Mouse (Mus musculus) B cell, adult 2 months (primary cell): ENCODE results near the gene Cdh20.
"Not testable (repeated sequence)": the region's sequence is repeated elsewhere in the genome, so short reads cannot be mapped to it uniquely, and the experiment has no call there.

Experiments
- DNase-seq, 2 experiments: peaks; one replicate each; pipeline ENCODE4 v3.0.0; 2022

The Cdh20 gene

GRCm38 (mm10) chr1:104917307-104917836, 149.0 kb downstream of the Cdh20 start:
- no peak for DNase-seq

DNA sequence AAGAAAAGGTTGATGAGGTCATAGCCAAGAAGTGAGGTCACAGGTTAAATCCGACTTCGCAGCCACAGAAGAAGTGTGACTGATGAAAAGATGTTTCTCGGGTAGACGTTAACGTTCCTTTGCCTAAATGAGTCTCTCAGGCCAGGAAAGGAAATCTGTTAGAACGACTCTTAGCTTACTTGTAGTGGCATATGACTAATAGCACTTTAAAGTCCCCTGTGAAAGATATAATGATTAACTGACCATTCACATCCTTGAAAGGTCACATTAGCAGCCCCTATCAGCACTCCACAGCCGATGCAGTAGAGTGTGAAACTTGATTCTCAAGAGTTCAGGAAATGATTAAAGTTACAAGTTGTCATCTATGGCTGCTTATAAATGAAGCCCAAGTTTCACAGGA, 164.7 kb downstream of the Cdh20 start:
- no peak for DNase-seq

GRCm38 (mm10) chr1:104936966-104937365, 168.6 kb downstream of the Cdh20 start:
- DNase-seq = no peak

GRCm38 (mm10) chr1:104939156-104939555, 170.8 kb downstream of the Cdh20 start:
- DNase-seq = no peak

- no peak for DNase-seq
Measured at GRCm38 (mm10) chr1:104944470-104945109, 176.3 kb downstream of the Cdh20 start.

DNA sequence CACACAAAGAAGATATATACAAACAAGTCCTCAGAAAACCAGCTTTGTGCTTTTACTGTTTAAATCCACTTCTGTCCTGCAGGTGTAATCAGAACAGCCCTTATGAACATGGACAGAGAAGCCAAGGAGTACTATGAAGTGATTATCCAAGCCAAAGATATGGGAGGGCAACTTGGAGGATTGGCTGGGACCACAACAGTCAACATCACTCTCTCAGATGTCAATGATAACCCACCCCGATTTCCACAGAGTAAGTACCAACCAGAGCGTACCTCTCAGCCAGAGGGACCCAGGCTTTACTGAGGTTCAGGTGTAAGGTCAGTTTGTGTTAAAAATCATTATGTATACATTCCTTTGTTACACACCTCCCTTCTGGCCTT, 176.8 kb downstream of the Cdh20 start:
- no peak for DNase-seq

DNA sequence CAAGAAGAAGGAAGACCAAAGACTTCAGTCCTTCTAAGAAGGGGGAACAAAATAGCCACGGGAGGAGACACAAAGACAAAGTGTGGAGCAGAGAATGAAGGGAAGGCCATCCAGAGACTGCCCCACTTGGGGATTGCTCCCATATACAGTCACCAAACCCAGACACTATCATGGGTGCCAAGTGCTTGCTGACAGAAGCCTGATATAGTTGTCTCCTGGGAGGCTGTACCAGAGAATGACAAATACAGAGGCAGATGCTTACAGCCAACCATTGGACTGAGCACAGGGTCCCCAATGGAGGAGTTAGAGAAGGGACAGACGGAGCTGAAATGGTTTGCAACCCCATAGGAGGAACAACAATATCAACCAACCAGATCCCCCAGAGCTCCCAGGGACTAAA, 181.3 kb downstream of the Cdh20 start:
- DNase-seq = not testable (repeated sequence)

- no peak for DNase-seq
Measured at GRCm38 (mm10) chr1:104957046-104957445, 188.7 kb downstream of the Cdh20 start.

- no peak for DNase-seq
Measured at GRCm38 (mm10) chr1:104961670-104962069, 193.3 kb downstream of the Cdh20 start.

- no peak for DNase-seq
Measured at GRCm38 (mm10) chr1:104962257-104962656, 193.9 kb downstream of the Cdh20 start.

GRCm38 (mm10) chr1:104979068-104979467, 210.7 kb downstream of the Cdh20 start:
- DNase-seq = no peak

DNA sequence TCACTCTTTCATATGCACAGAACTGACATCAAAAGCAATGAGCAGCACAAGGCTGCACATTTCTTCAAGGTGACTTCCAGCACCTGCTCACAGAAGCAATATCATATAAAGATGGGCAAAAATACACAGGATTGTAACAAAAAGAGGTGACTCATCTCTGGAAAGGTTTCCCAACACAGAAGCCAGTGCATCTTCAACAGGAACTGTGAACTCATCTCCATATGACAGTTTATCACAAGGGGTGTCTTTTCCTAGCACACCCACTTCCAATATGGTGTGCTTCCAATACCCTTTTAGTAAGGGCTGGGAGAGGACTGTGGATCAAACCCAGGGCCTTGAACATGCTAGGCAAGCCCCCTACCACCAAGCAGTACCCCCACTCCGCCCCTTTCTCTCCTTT, 211.9 kb downstream of the Cdh20 start:
- no peak for DNase-seq

- DNase-seq = peak; percentile 17 to 29
Measured at GRCm38 (mm10) chr1:104986222-104986973, 218.1 kb downstream of the Cdh20 start.

DNA sequence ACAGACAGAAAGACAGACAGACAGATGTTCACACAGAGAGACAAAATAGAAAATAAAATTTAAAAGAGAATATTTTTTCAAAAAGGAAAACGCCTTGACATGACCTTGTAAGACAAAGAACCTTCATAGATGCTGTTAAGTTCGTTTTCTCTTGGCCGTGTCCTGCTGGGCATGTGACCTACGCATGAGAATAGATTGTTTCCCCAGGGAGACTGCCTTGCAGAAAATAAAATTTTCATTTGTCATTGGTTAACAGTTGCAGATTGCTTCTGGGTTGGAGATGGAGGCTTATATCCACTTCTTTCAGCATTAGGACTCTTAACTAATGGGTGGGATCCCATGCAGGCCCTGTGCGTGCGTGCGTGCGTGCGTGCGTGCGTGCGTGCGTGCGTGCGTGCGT, 219.2 kb downstream of the Cdh20 start:
- no peak for DNase-seq

DNA sequence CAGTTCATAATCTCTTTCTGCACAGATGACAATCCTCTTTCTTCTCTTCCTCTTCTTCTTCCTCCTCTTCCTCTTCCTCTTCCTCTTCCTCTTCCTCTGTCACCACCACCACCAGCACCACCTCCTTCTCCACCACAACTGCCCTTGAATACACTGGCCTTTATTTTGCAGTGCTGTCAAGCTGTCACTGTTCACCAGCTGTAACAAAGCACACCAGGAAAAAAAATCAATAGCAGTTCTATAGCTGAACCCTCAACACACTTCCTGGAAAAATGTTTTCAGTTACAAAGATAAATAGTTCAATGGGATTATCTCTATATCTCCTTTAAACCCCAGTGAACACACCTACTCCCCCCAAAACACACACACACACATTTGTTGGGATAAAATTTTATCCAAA, 224.1 kb downstream of the Cdh20 start:
- no peak for DNase-seq

DNA sequence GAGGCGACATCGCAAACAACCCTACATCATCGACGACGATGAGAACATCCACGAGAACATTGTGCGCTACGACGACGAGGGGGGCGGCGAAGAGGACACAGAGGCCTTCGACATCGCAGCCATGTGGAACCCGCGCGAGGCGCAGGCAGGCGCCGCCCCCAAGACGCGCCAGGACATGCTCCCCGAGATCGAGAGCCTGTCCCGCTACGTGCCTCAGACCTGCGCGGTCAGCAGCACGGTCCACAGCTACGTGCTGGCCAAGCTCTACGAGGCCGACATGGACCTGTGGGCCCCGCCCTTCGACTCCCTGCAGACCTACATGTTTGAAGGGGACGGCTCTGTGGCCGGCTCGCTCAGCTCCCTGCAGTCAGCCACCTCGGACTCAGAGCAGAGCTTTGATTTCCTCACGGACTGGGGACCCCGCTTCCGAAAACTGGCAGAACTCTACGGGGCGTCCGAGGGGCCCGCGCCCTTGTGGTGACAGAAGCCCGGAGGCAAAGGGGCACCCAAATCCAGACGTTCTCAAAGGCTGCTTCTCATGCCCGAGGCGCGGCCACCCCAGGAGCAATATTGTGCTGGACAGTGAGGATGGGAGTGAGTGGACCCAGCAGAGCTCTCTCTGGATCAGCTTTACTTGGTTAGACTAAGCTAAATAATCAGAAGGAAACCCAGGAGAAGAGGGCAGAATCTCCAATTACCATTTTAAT, 225.7 kb downstream of the Cdh20 start:
- DNase-seq = no peak

DNA sequence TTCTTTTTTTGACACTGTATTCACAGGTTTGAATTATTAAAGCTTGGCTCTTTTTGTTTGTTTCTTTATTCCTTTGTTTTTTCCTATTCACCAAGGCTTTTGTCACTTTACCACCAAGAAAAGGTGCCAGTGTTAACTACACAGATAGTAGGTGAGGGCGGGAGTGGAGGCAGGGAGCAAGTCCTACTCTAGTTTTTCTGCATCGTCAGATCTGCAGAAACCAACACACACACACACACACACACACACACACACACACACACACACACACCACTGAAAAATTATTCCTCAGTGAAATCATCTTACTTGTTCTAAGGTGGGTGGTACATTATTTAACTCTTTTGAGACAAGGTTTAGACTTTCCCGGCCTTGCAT, 226.3 kb downstream of the Cdh20 start:
- DNase-seq = no peak

GRCm38 (mm10) chr1:104997814-104998213, 229.5 kb downstream of the Cdh20 start:
- no peak for DNase-seq

DNA sequence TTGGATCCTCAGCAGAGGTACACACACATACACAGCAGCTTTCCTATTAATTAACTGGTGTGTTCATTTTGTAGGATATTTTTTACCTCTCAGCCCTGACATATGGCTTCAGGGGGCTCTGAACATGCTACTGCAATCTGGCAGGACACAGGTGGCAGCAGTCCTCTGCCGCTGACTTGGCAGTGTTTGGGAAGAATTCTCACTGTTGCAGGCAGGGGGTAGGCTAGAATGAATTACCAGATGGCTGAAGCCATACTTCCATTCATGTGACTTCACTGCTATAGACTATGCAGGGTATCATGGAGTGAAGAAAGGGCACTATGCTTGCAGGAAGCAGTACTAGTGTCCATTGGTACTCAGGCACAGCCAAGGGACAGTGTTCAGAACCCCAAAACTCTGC, 233.8 kb downstream of the Cdh20 start:
- DNase-seq = no peak

- DNase-seq = no peak
Measured at GRCm38 (mm10) chr1:105003786-105004185, 235.5 kb downstream of the Cdh20 start.

DNA sequence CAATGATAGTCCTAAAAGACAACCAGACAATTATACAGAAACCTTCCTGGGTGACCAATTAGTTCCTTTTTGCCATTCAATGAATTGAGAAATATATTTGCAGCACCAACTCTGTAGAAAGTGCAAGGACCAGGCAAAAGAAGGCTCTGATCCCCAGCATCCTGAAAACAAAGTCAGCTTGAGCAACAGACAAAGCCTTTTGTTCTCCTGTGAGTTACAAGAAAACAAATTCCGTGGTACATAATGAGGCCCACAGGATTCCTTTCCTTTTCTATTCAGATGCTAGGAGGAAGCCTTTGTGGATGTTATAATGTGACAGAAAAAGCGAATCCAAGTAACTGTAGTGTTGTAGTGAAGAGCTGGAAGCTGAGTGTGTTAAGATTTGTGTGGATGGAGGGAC, 244.3 kb downstream of the Cdh20 start:
- no peak for DNase-seq

GRCm38 (mm10) chr1:105013291-105013690, 245.0 kb downstream of the Cdh20 start:
- DNase-seq = no peak

DNA sequence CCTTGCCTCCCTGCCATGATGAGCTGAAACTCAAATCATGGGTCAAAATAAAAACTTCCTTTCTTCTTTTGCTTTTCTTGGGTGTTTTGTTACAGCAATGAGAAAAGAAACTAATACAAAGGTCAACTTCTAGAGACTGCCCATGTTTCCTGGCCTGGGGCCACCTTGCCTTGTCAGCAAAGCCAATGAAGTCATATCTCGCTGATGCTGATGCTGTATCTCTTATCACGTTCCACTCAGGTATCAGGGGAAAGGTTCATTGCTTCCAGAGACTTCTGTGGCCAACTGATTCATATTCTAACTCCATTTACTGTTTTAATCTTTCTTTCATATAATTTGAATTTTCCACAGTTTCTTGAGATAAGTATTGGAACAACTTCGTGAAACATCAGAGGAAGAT, 273.3 kb downstream of the Cdh20 start:
- DNase-seq = no peak
